Mouse (Mus musculus) limb, embryonic 12.5 days (tissue): Measurements from ENCODE around the gene 1700029I15Rik. TPM values are rescaled to one million over a fixed set of nuclear protein-coding genes. Genes with fewer than 3 reads are reported as not detected.

Source experiments
- ATAC-seq: fragments of 200-750 bp; cut with Nextera tagmentation; 2 replicates; pipeline ENCODE4 v1.8.0; 2017; ENCODE audit warnings: low read depth, moderate TSS enrichment; ENCODE audit not compliant: insufficient number of reproducible peaks, insufficient read depth, low FRiP score, low TSS enrichment
- H3K27ac ChIP-seq: fragments of 300-500 bp; sonication (generic); 2 replicates; pipeline ENCODE4 v1.5.1; 2016; ENCODE audit warnings: mild to moderate bottlenecking, moderate library complexity
- H3K27me3 ChIP-seq: fragments of 300-500 bp; sonication (generic); 2 replicates; pipeline ENCODE4 v1.6.1; 2016; ENCODE audit warnings: mild to moderate bottlenecking, moderate library complexity
- H3K36me3 ChIP-seq: fragments of 300-500 bp; sonication (generic); 2 replicates; pipeline ENCODE4 v1.6.1; 2016; ENCODE audit warnings: mild to moderate bottlenecking, moderate library complexity
- H3K4me1 ChIP-seq: fragments of 300-500 bp; sonication (generic); replicated peaks from 2 replicates; pipeline ENCODE4 v1.6.1; 2016
- H3K4me2 ChIP-seq: fragments of 300-500 bp; sonication (generic); 2 replicates; pipeline ENCODE4 v1.6.1; 2016; ENCODE audit warnings: mild to moderate bottlenecking, moderate library complexity
- H3K4me3 ChIP-seq: fragments of 300-500 bp; sonication (generic); replicated peaks from 2 replicates; pipeline ENCODE4 v1.5.1; 2016; ENCODE audit warnings: mild to moderate bottlenecking
- H3K9ac ChIP-seq: fragments of 300-500 bp; sonication (generic); replicated peaks from 2 replicates; pipeline ENCODE4 v1.6.1; 2016; ENCODE audit warnings: mild to moderate bottlenecking, moderate library complexity
- H3K9me3 ChIP-seq: fragments of 300-500 bp; sonication (generic); 2 replicates; pipeline ENCODE4 v1.6.1; 2016; ENCODE audit warnings: mild to moderate bottlenecking, moderate library complexity
- WGBS: fragments of 180-500 bp; shearing (Covaris S2); methylation state at CpG from one replicate; pipeline ENCODE4 v1.1.7; 2016; 5-methylcytosine and 5-hydroxymethylcytosine counted together
- polyA plus RNA-seq: library from polyadenylated mRNA; unstranded; fragments of >200 nt; fragmentation: Nextera tagmentation; extraction: Ambion mirVana; gene quantifications from 2 replicates; pipeline ENCODE4 v1.2.1, GENCODE M21; 2016

1700029I15Rik gene
- polyA plus RNA-seq, 1 experiment from 2014 or later: 3.0 TPM

GRCm38 (mm10) chr2:92375099-92375623 lies 7.2 kb upstream of the 1700029I15Rik start:
- peaks cover 30% of the 10 kb centered on the region for H3K36me3 ChIP-seq
- H3K4me2 ChIP-seq: peak overlapping the region; percentile 94
- peak overlapping the region; percentile 57 for H3K9ac ChIP-seq
- no peaks in the 10 kb centered on the region for H3K9me3 ChIP-seq
- H3K27me3 ChIP-seq: peaks cover 28% of the 10 kb centered on the region
- peak; percentile 92 for ATAC-seq
- H3K4me1 ChIP-seq: peaks cover 43% of the 10 kb centered on the region
- H3K27ac ChIP-seq: peak overlapping the region; percentile 87
- under 1% methylated on average over 29 of the region's 29 CpGs for WGBS
- peak overlapping the region; percentile 76 for H3K4me3 ChIP-seq

- Histone ChIP-seq H3K27ac (peak overlapping the region; percentile 87), H3K4me3 (peak overlapping the region; percentile 76), H3K9ac (peak overlapping the region; percentile 57), H3K36me3 (peaks cover 37% of the 10 kb centered on the region), H3K27me3 (peaks cover 21% of the 10 kb centered on the region), H3K9me3 (no peaks in the 10 kb centered on the region), H3K4me2 (peak overlapping the region; percentile 94), H3K4me1 (peaks cover 37% of the 10 kb centered on the region)
- 13% methylated on average over 10 of the region's 10 CpGs for WGBS
- ATAC-seq: no peak
These were observed 6.5 kb upstream of the 1700029I15Rik start for GRCm38 (mm10) chr2:92375788-92376187.

- 83% methylated on average over 6 of the region's 6 CpGs for WGBS
- Histone ChIP-seq H3K4me3 (peak overlapping the region; percentile 76), H3K36me3 (peaks cover 42% of the 10 kb centered on the region), H3K4me1 (peaks cover 32% of the 10 kb centered on the region), H3K27me3 (peaks cover 16% of the 10 kb centered on the region), H3K9me3 (no peaks in the 10 kb centered on the region), H3K4me2 (peak overlapping the region; percentile 94), H3K9ac (peak overlapping the region; percentile 57; the same call in 1 of the 2 replicates), H3K27ac (no peak overlapping the region)
- ATAC-seq: no peak
These were observed 6.0 kb upstream of the 1700029I15Rik start for GRCm38 (mm10) chr2:92376300-92376699.

- Histone ChIP-seq H3K4me2 (no peak overlapping the region), H3K9ac (no peak overlapping the region), H3K27me3 (peaks cover 6% of the 10 kb centered on the region; the same call in 1 of the 2 replicates), H3K27ac (no peak overlapping the region), H3K36me3 (peaks cover 52% of the 10 kb centered on the region), H3K9me3 (no peaks in the 10 kb centered on the region), H3K4me1 (peaks cover 22% of the 10 kb centered on the region), H3K4me3 (no peak overlapping the region)
- no peak for ATAC-seq
- WGBS: 91% methylated on average over 7 of the region's 7 CpGs
These were observed 5.0 kb upstream of the 1700029I15Rik start for GRCm38 (mm10) chr2:92377320-92377719.

GRCm38 (mm10) chr2:92379783-92380494 lies 2.4 kb upstream of the 1700029I15Rik start:
- H3K9ac ChIP-seq: no peak overlapping the region
- peaks cover 78% of the 10 kb centered on the region for H3K36me3 ChIP-seq
- H3K4me2 ChIP-seq: no peak overlapping the region

GRCm38 (mm10) chr2:92380495-92381050 lies 1.8 kb upstream of the 1700029I15Rik start:
- no peak overlapping the region for H3K4me3 ChIP-seq
- H3K9me3 ChIP-seq: no peaks in the 10 kb centered on the region
- H3K9ac ChIP-seq: 0 out of 2 replicates have a peak overlapping the region, but pooled peaks have one; percentile 1
- no peaks in the 10 kb centered on the region for H3K27me3 ChIP-seq
- H3K4me2 ChIP-seq: no peak overlapping the region
- H3K4me1 ChIP-seq: peaks cover 10% of the 10 kb centered on the region
- H3K27ac ChIP-seq: no peak overlapping the region
- ATAC-seq: no peak
- 81% methylated on average over 6 of the region's 6 CpGs for WGBS
- H3K36me3 ChIP-seq: peaks cover 85% of the 10 kb centered on the region

More at GRCm38 (mm10) chr2:92379783-92380494, 2.4 kb upstream of the 1700029I15Rik start:
- H3K4me1 ChIP-seq: peaks cover 11% of the 10 kb centered on the region
- ATAC-seq: no peak
- no peak overlapping the region for H3K4me3 ChIP-seq
- WGBS: 74% methylated on average over 17 of the region's 17 CpGs
- H3K27ac ChIP-seq: no peak overlapping the region
- no peaks in the 10 kb centered on the region for H3K27me3 ChIP-seq
- no peaks in the 10 kb centered on the region for H3K9me3 ChIP-seq

- Histone ChIP-seq H3K4me2 (no peak overlapping the region), H3K4me1 (peaks cover 4% of the 10 kb centered on the region), H3K9me3 (no peaks in the 10 kb centered on the region), H3K9ac (0 out of 2 replicates have a peak overlapping the region, but pooled peaks have one; percentile 1), H3K27ac (no peak overlapping the region), H3K36me3 (peaks cover 90% of the 10 kb centered on the region), H3K27me3 (no peaks in the 10 kb centered on the region), H3K4me3 (no peak overlapping the region)
- WGBS: 83% methylated on average over 5 of the region's 5 CpGs
- ATAC-seq: no peak
These were observed 1.2 kb upstream of the 1700029I15Rik start for GRCm38 (mm10) chr2:92381161-92381560.

- Histone ChIP-seq H3K4me3 (no peak overlapping the region), H3K36me3 (peaks cover 92% of the 10 kb centered on the region), H3K9me3 (no peaks in the 10 kb centered on the region), H3K4me2 (no peak overlapping the region), H3K27me3 (no peaks in the 10 kb centered on the region), H3K9ac (no peak overlapping the region), H3K27ac (no peak overlapping the region), H3K4me1 (peaks cover under 1% of the 10 kb centered on the region; the same call in 1 of the 2 replicates)
- no peak for ATAC-seq
- 86% methylated on average over 4 of the region's 4 CpGs for WGBS
These were observed 421 bp downstream of the 1700029I15Rik start for GRCm38 (mm10) chr2:92382759-92383158.

GRCm38 (mm10) chr2:92384101-92384500 lies 1.8 kb downstream of the 1700029I15Rik start:
- Histone ChIP-seq H3K27me3 (no peaks in the 10 kb centered on the region), H3K4me1 (peaks cover 11% of the 10 kb centered on the region), H3K36me3 (peaks cover 79% of the 10 kb centered on the region), H3K9me3 (no peaks in the 10 kb centered on the region), H3K4me3 (no peak overlapping the region), H3K4me2 (no peak overlapping the region), H3K9ac (no peak overlapping the region), H3K27ac (no peak overlapping the region)
- no peak for ATAC-seq
- 66% methylated on average over 4 of the region's 4 CpGs for WGBS

GRCm38 (mm10) chr2:92385113-92386051 lies 3.0 kb downstream of the 1700029I15Rik start:
- ATAC-seq: no peak
- Histone ChIP-seq H3K9me3 (no peaks in the 10 kb centered on the region), H3K36me3 (peaks cover 68% of the 10 kb centered on the region), H3K27ac (no peak overlapping the region), H3K27me3 (no peaks in the 10 kb centered on the region), H3K4me1 (peaks cover 19% of the 10 kb centered on the region), H3K4me2 (no peak overlapping the region), H3K4me3 (no peak overlapping the region), H3K9ac (no peak overlapping the region)
- WGBS: 83% methylated on average over 22 of the region's 22 CpGs
